Mouse (Mus musculus): ENCODE results near the gene Fam189a2. TPM values are rescaled to one million over a fixed set of nuclear protein-coding genes. Genes with fewer than 3 reads are reported as not detected.

The Fam189a2 gene
- polyA plus RNA-seq, 1 experiment from 2014 or later = 9.3 TPM

GRCm38 (mm10) chr19:23925541-23925940 is 105.3 kb downstream of the Fam189a2 start:
- no peak overlapping the region for H3K4me2 ChIP-seq
- H3K27me3 ChIP-seq (ENCODE audit: control insufficient read depth, insufficient read depth, low read length) = no peaks in the 10 kb centered on the region
- ATAC-seq (replicated peaks; ENCODE audit: insufficient number of reproducible peaks, low FRiP score, low TSS enrichment) = no peak
- no peak overlapping the region for H3K27ac ChIP-seq (ENCODE audit: low read depth, low read length)
- H3K36me3 ChIP-seq (ENCODE audit: control insufficient read depth, insufficient read depth, low read length) = no peaks in the 10 kb centered on the region
- no peak overlapping the region for H3K4me3 ChIP-seq (ENCODE audit: low read depth, low read length)
- H3K4me1 ChIP-seq (ENCODE audit: control insufficient read depth, insufficient read depth, low read length) = no peaks in the 10 kb centered on the region
- H3K9me3 ChIP-seq (replicated peaks; ENCODE audit: control insufficient read depth, low read length) = no peaks in the 10 kb centered on the region
- H3K9ac ChIP-seq (ENCODE audit: low read depth, low read length) = no peak overlapping the region
- WGBS (ENCODE audit: insufficient replicate concordance) = 83% methylated on average over 5 of the region's 5 CpGs

- H3K27ac ChIP-seq (ENCODE audit: low read depth, low read length) = no peak overlapping the region
- no peaks in the 10 kb centered on the region for H3K4me1 ChIP-seq (ENCODE audit: control insufficient read depth, insufficient read depth, low read length)
- no peak overlapping the region for H3K4me2 ChIP-seq
- no peaks in the 10 kb centered on the region for H3K27me3 ChIP-seq (ENCODE audit: control insufficient read depth, insufficient read depth, low read length)
- no peaks in the 10 kb centered on the region for H3K9me3 ChIP-seq (replicated peaks; ENCODE audit: control insufficient read depth, low read length)
- H3K4me3 ChIP-seq (ENCODE audit: low read depth, low read length) = no peak overlapping the region
- no peak for ATAC-seq (replicated peaks; ENCODE audit: insufficient number of reproducible peaks, low FRiP score, low TSS enrichment)
- no peaks in the 10 kb centered on the region for H3K36me3 ChIP-seq (ENCODE audit: control insufficient read depth, insufficient read depth, low read length)
- 67% methylated on average over 9 of the region's 9 CpGs for WGBS (ENCODE audit: insufficient replicate concordance)
- no peak overlapping the region for H3K9ac ChIP-seq (ENCODE audit: low read depth, low read length)
Measured at GRCm38 (mm10) chr19:23924791-23925190, 106.0 kb downstream of the Fam189a2 start.

GRCm38 (mm10) chr19:23924057-23924456 is 106.8 kb downstream of the Fam189a2 start:
- no peak for ATAC-seq (replicated peaks; ENCODE audit: insufficient number of reproducible peaks, low FRiP score, low TSS enrichment)
- H3K9ac ChIP-seq (ENCODE audit: low read depth, low read length) = no peak overlapping the region
- no peaks in the 10 kb centered on the region for H3K9me3 ChIP-seq (replicated peaks; ENCODE audit: control insufficient read depth, low read length)
- H3K27me3 ChIP-seq (ENCODE audit: control insufficient read depth, insufficient read depth, low read length) = no peaks in the 10 kb centered on the region
- H3K4me3 ChIP-seq (ENCODE audit: low read depth, low read length) = no peak overlapping the region
- H3K4me1 ChIP-seq (ENCODE audit: control insufficient read depth, insufficient read depth, low read length) = no peaks in the 10 kb centered on the region
- no peaks in the 10 kb centered on the region for H3K36me3 ChIP-seq (ENCODE audit: control insufficient read depth, insufficient read depth, low read length)
- 75% methylated on average over 6 of the region's 6 CpGs for WGBS (ENCODE audit: insufficient replicate concordance)
- H3K4me2 ChIP-seq = no peak overlapping the region
- H3K27ac ChIP-seq (ENCODE audit: low read depth, low read length) = no peak overlapping the region

Other genes with a start within 250 kb of the Fam189a2 start
- 21.3 and 25.0 TPM in 2 replicates for gene Tjp2, start 194.0 kb upstream of the Fam189a2 start, polyA plus RNA-seq (2014; fragmentation: Nextera tagmentation; extraction: Ambion mirVana)
- 60.3 and 67.0 TPM in 2 replicates for gene Fxn, start 249.6 kb upstream of the Fam189a2 start, polyA plus RNA-seq (2014; fragmentation: Nextera tagmentation; extraction: Ambion mirVana)

Measured in heart, embryonic 11.5 days (tissue).